Mouse (Mus musculus): ENCODE measurements around the gene Rpl38.

Rpl38 gene

DNA sequence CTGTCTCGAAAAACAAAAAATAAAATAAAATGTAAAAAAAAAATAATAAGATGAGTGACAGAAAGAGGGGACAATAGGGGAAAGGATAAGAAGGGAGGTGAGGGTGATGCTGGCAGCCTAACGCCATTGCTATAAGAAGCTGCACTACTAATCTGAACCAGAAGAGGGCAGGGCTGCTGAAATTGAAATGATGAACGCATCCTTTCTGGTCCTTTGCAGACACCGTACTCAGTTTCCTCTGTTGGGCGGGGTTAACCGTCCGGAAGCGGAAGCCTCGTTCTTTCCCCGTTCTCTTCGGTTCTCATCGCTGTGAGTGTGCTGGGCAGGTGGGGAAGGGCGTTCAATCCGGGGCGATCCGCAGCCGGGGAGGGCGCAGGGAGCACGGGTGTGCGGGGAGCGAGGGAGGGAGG, at the start of gene Rpl38:
Rpl38 (plus strand) TSS at position 224 of the 410 bp plus-strand sequence.
- DNase-seq: peak; percentile 92

DNA sequence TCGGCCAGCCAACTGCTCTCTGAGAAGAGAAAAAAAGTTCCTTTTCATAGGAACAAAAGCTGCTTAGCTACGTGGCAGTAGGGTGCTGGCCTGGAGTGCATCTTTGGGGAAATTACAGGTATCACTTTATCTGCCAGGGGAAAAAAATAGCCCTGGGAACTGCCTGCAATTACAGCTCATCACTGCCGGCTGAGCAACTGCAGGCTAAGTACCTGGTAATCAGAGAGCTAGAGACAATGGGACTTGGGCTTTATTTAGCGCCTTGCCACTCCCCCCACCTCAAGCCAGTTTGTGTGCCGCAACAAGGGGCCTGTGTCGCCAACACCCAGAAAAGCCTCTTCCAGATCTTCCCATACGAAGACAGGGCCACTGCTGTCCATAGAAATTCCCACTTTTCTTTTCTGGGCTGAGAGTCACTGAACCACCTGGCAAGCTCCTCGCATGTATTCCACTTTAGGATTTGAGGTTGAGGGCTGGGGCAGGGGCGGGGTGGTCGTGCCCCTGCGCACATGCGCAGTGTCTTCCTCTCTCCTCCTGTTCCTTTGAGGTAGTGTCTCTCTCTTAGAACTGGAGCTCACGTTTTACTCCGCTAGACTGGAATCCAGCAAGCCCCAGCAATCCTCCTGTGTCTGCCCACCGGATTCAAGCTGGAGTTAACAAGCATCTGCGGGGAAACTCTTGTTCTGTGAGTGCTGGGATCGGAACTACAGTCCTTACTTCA, 49.5 kb upstream of the Rpl38 start:
- DNase-seq: no peak

DNA sequence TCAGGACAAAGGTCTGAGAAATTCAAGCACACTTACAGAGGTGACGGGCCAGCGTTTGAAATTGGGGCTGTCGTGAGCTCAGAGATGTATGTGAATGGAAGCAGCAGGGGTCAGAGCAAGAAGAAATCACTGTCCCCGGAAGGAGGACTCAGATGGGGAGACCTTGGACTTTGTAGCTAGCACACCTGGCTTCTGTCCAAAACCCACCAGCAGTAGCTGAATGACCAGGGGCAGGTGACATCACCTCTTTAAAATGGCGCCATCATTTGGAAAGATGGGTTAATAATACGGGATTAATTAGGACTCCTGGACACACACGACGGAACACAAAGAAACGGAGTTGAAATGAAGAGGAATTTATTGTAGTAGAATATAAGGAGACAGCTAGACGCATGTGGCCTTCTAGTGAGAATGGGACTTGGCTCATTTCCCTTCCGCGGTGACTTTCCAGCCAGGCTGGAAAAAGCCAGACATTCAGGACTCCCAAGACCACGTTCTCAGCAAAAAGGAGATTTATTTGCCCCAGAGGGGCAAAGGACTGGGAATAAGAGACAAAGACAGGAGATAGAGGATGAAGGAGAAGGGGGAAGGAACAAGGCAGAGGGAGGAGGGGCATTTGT, 42.1 kb upstream of the Rpl38 start:
- DNase-seq: no peak

DNA sequence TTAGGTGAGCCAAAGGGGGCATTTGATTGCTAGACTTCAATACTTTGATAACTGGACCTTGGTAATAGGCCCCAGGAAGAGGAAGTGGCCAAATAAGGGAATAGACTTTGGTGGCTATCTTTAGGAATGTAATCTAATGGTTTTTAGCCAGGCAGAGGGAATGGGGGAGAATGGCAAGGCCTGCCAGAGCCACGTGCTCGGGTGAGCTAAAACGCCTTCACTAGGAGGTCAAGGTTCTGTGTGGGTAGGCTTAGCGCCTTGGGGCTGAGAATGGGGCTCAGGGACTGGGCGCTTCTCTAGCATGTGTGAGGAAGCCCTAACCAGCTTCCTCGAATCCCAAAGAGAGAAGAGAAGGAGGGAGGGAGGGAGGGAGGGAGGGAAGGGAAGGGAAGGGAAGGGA, 41.3 kb upstream of the Rpl38 start:
- no peak for DNase-seq

DNA sequence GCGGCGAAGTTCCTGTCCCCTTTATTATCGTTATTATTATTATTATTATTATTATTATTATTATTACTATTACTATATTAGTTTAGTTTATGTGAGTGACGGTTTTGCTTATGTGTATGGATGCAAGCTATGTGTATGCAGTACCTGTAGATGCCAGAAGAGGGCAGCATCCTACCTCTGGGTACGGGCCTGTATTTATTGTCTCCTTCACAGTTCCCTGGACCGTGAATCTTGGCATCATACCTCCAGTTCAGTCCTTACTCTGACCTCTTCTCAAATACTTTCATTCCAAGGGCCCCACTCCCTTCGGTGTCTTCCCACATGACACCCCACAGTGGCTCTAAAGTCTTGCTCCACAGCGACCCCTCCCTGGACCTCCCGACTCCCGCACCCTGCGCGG, 40.3 kb upstream of the Rpl38 start:
- DNase-seq: peak; percentile 14

DNA sequence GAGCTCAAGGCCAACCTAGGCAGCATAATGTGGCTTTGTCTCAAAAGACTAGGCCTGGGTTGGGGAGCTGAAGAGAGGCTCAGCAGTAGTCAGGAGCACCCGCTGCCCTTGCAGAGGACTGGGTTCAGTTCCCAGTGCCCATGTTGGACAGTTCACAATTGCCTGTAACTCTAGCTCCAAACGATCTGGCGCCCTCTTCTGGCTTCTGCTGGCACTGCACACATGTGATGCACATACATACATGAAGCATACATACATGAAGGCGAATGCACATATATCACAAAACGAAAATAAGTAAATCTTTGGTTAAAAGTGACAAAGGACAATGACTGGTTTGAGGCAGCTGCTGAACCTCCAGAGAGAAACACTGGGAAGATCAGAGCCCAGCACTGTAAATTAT, 38.3 kb upstream of the Rpl38 start:
- DNase-seq: no peak

DNA sequence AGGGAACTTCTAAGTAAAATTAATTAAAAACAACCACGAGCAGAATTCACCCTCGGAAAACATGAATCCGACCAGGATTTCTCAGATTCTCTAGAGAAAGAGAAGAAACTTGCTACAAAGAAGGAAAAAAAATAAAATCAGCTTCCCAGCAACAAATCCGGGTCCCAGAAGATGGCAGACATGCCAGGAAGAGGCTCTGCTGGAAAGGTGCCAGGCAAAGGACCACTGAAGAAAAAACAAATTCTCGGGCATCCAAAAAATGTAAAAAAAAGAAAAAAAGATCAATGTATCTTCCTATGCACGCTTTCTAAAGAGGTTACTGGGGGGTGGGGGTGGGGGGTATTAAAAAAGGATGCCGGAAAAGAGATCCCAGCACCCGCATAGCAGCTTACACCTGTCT, 36.1 kb upstream of the Rpl38 start:
- DNase-seq: no peak

DNA sequence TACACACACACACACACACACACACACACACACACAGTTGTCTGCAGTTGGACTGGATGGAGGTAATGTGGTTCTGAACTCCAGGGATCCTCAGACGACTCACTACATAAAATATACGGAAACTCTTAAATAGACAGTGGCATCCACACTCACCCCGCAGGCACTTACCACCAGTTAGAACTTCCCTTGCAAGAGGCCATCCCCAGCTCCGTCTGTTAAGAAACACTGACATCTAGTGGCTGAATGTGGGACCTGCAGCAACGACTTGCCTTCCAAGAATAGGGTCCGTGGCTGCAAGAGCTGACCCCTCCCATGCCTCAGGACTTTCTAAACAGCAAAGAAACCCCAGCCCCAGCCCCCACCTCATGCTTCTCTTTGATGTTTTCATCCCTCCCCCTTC, 32.0 kb upstream of the Rpl38 start:
- peak; percentile 79 for DNase-seq

DNA sequence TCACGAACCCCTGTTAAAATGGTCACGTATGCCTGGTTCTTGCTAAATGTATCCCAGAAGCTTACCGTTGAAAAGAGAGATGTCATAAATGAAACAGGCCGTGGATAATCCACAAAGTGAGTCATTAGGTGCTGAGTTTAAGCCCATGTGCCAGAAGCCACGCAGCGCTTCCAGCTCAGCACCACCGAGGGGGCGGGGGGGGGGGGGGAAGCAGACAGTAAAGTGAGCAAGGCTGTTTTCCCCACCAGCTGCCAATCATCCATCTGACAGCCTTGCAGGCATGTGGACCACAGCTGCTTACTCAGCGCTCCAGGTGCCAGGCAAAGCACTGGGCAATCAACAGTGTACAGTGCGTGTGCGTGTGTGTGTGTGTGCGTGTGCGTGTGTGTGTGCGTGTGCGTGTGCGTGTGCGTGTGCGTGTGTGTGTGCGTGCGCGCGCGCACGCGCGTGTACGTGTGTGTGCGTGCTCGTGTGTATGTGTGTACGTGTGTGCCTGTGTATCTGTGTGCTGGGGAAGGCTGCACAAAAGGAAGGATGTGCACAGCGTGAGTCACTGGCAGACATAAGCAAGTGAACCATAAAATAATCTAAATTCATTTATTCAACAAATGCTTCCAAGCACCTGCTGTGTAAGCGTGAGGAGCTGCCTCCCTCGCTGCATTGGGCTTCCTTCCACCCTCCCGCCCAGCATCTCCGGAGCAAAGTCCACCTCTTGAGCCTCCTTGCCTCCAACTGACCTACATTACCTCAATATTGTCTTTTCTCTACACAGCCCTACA, 31.4 kb upstream of the Rpl38 start:
- no peak for DNase-seq

DNA sequence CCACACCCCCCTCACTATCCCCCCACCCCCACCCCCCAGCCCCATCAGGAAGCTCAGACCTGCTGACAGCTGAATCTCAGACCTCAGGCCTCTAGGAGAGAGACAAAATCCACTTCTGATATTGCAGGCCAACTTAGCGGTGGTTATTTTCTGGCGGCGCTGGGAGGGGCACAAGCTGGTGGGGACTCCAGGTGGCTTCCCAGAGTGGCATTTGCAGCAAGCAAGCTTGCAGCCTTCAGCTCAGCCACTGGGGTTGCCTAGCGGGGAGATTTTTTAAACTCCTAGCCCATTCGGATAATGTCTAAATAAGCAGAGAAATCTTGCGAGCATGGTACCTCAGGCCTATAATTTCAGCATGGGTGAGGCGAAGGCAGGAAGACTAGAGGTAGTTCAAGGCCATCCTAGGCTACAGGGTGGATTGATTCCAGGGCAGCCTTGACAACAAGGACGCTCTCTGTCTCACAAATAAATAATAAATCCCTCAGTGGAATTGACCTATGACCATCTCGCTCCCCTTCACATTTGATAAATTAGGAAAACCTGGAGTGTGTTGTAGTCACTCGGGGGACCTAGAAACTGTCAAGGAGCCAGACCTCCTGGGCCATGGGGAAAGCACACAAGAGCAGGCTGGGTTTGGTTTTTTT, 29.6 kb upstream of the Rpl38 start:
- DNase-seq: no peak

DNA sequence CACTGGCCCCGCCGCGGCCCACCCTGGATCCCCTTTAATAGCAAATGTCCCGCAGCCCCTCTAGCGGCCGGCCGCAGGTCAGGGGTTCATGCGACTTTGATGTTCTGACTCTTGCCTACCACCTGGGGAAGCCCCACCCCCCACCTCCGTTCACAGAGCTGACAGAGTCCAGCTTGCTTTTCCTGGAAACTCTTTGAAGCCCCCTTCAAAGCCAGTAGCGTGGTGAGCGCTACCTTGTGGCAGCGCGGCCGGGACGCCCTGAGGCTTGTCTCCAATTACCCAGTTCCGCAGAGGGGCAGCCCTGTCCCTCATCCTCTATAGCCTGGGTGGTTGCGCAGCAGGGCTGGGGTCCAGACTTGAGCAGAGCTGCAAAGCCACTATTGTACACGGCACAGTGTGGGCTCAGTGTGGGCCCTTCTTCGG, 28.6 kb upstream of the Rpl38 start:
- no peak for DNase-seq

DNA sequence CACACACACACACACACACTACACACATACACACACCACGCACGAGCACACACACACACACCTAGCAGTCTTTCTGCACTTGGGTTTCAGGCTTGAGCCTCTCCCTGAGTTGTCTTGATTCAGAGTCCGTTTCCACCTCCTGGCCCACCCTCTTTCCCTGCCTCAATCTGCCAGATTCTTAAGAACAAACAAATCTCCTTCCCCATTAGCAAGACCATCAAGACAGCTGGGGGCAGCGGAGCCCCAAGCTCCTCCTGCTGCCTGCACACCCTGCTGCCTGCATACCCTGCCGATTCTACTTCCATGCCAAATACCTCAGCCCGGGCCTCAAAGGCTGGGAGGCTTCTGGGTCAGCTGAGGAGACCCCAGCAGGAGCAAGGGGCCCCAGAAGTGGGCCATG, 27.7 kb upstream of the Rpl38 start:
- no peak for DNase-seq

DNA sequence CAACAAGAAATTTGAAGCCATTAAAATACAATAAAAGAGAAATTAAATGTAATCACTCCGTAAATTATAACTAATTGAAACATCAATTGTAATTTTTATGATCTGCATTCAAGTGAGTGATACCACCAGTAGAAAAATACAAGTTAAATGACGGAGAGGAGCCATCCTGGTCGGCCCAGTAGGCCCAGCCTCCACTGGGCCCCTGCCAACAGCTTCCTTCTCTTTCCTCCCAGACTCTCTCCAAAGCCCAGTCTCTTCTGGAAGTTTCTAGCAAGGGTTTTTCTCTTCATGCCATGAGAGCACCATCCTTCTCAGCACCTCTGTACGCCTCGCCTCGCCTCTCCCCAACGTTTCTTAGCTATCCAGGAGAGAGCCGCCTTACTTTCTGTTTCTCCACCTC, 27.2 kb upstream of the Rpl38 start:
- no peak for DNase-seq

DNA sequence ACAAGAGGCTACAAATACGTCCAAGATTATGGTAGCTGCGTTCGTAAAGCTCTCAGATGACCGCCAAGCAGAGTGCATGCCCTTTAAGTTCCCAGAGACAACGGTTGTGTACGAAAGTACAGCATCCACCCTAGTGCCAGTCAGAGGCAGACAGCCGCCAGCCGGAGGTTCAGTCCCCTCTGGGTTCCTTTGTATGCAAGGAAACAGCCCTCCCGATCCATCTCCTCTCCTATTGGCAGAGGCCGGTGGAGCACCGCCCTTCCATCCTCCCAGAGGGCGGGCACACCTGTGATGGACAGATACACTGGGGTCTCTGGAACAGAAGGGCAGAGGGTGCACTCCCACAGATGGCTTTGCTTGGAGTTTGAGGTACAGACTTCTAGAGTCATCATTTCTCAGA, 26.1 kb upstream of the Rpl38 start:
- DNase-seq: no peak

DNA sequence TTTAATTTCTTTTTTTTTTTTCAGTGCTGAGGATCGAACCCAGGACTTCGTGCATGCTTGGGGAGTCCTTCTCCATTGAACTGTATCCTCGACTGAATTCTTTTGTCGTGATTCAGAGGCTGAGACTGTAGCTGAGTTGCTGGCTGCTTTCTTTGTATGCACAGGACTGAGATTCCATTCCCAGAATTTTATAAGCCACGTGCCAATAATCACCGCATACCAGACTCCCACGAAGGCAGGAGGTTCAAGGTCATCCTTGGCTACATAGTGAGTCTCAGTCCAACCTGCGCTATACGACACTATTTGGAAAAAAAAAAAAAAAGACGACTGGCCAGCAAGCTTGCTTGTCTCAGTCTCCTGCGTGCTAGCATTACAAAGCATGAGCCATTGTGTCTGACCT, 25.4 kb upstream of the Rpl38 start:
- no peak for DNase-seq

DNA sequence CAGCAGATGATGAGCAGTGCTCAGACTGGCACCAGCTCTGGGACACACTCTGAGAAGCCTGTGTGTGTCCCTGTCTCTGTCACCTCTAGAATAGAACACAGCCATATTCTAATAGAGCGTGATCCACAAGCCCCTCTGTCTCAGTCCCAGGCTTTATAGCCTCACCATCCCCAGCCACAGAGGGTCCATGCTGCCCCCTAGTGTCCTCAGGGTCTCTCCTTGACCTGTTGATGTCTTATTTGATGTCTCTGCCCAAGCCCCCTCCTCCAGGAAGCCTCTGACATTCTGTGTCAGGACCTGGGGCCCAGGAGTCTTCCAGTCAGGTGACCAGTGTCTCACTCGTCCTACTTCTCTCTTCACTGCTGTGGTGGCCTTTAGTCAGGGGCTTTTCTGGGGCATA, 24.2 kb upstream of the Rpl38 start:
- no peak for DNase-seq

DNA sequence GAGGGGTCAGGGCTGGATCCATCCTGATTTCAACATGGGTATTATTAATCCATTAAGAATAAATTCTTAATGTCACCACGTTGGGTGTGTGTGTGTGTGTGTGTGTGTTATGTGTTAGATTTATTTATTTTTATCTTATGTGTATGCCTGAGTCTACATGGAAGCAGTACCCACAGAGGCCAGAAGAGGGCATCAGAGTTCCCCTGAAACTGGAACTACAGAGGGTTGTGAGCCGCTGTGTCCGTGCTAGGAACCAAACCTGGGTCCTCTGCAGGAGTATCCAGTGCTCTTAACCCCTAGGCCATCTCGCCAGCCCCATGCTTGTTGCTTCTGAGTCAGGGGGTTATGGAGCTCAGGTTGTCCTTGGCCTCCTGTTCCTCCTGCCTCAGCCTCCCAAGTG, 18.8 kb upstream of the Rpl38 start:
- no peak for DNase-seq

DNA sequence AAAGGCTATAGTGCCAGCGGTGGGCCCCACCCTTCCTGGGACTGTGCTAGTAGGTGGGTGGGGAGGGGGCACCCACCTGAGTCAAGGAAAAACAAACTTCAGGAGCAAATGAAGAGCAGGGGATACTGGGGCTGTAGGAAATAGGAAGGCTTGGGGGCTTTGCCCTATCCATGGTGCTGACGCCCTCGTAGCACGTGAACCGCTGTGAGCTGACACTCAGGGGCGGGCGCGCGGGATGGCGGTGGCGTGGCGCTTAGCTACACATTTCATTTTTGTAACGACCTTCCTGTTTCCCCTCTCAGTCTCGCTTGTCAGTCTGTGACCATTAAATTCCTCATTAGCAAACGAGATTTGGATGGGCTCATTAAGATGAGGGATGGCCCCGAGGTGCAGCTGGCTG, 15.8 kb upstream of the Rpl38 start:
- DNase-seq: no peak

DNA sequence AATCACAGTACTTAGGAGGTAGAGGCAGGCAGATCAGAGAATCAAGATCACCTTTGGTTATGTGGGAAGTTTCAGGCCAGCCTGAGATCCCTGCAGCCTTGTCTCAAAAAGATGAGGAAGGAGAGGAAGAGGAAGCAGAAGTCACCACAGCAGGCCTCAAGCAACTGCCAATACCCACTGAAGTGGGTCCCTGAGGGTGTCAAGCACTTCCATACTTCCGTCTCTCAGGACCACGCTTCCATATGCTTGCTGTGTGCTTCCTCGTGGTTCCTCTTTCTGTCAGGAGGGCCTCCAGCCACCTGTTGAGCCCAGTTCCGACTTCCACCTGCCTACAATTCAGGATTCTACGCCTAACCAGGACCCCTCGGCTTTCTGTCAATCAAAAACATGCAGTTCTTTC, 14.7 kb upstream of the Rpl38 start:
- DNase-seq: no peak

DNA sequence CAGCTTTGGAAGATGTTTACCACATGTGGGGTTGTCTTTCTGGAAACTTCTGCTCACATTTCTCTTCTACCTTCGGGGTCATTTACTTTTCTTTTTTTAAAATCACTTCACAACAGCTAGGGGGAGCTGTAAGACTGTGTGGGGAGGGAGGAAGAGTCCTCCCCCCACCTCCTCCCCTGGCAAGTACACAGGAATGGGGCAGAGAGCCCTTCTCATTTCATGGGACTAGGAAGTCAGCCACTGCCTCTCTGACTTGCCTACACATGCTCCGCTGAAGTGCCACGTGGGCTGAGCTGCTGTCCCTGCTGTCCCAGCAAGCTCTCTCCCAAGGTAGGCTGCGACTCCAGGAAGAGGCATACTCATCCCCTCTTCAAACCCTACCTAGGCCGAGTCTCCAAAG, 13.8 kb upstream of the Rpl38 start:
- DNase-seq: no peak

DNA sequence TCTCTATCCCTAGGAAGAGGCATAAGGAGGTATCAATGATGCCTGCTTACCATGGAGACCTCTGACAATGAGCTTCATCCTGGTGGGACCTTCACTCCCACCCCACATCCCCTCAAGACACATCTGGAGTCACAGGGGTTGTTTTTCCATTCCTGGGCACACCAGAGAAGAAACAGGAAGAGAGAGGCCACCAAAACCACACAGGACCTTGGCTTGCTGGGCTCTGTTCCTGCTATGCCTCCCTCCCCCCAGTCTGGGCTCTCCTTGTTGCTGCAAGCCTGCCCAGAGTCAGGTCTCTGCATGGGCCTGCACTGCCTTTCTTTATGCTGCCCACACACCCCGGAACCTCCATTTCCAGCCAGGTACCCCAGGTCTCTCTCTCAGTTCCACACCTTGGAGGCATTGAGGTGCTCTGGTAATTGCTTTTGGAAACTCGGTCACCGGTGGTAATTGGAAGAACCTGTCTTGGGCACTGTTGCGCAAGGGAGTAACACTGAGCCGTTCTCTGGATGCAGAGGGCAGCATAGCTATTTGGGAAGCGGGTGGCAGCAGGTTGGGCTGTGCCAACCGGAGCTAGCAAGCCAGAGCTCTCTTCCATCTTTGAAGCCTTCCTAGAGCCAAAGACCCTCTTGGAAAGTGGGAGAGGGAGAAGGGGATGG, 12.8 kb upstream of the Rpl38 start:
- DNase-seq: no peak

DNA sequence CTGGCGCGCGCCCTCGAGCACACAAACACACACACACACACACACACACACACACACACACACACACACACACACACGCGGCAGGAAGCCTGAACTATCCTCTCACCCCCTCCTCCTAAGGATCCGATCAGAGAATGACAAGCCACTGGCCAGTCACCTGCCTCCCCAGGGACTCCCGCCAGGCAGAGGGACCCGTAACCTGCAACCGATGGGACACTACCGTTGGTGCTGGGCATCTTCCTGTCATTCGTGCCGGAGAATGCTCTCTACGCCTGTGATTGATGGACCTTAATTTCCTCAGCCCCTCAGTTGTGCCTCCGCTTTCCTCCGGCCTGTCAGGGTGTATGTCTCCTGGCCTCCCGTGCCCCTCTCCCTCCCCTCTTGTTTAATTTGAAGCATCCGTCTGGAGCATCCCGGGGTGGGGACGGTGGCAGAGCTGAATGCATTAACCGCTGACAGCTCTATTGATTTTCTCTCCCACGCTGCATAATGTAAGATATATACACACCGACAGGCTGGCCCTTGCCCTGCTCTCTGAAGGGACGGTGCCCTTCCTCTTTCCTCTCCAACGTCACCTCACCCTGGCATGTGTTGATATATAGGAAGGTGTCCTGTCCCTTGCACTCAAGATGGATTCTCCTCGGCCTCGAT, 11.2 kb upstream of the Rpl38 start:
- no peak for DNase-seq

DNA sequence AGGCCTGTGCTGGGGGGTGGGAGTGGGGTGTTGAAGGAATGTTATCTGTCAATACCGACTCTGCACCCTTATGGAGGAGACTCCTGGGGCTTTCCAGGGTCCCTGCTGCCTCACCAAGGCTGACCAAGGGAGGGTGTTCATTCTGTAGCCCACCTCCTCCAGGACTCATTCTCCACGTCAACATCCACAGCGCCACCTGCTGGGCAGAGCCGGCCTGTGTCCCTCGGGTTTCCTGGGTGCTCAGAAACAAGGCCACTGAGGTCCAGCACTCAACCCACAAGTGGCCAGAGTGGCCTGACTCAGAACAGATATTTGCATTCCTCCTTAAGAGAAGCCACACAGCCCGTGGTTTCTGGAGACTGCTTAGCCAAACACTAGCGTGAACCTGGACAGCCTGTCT, 10.6 kb upstream of the Rpl38 start:
- DNase-seq: peak; percentile 60
